Mouse (Mus musculus) midbrain, postnatal 0 days (tissue): ENCODE measurements around the gene Vti1a. TPM values are rescaled to one million over a fixed set of nuclear protein-coding genes. Genes with fewer than 3 reads are reported as not detected.

Source experiments
- ATAC-seq: fragments of 200-750 bp; cut with Nextera tagmentation; 2 replicates; pipeline ENCODE4 v1.8.0; 2017; ENCODE audit warnings: moderate number of reproducible peaks, mild to moderate bottlenecking, moderate TSS enrichment, moderate library complexity; ENCODE audit not compliant: low FRiP score
- DNase-seq: peaks from one replicate; pipeline ENCODE4 v3.0.0-alpha.2; 2015; ENCODE audit warnings: low spot score
- H3K27ac ChIP-seq: fragments of 300-500 bp; sonication (generic); 2 replicates; pipeline ENCODE4 v1.5.1; 2014; ENCODE audit warnings: low read depth, mild to moderate bottlenecking, low read length, mixed read lengths
- H3K27me3 ChIP-seq: fragments of 300-500 bp; sonication (generic); 2 replicates; pipeline ENCODE4 v1.6.1; 2014; ENCODE audit warnings: low read length, control low read depth, mixed read lengths; ENCODE audit not compliant: insufficient read depth
- H3K36me3 ChIP-seq: fragments of 300-500 bp; sonication (generic); 2 replicates; pipeline ENCODE4 v1.6.1; 2014; ENCODE audit warnings: low read length, control low read depth, mixed read lengths; ENCODE audit not compliant: insufficient read depth
- H3K4me1 ChIP-seq: fragments of 300-500 bp; sonication (generic); 2 replicates; pipeline ENCODE4 v1.6.1; 2014; ENCODE audit warnings: mild to moderate bottlenecking, control low read depth, antibody characterized with exemption, low read length, mixed read lengths; ENCODE audit not compliant: insufficient read depth
- H3K4me2 ChIP-seq: fragments of 300-500 bp; sonication (generic); 2 replicates; pipeline ENCODE4 v1.6.1; 2014; ENCODE audit warnings: low read depth, mild to moderate bottlenecking, low read length, mixed read lengths; ENCODE audit not compliant: poor library complexity, severe bottlenecking
- H3K4me3 ChIP-seq: fragments of 300-500 bp; sonication (generic); 2 replicates; pipeline ENCODE4 v1.5.1; 2014; ENCODE audit warnings: low read depth, mild to moderate bottlenecking, low read length, moderate library complexity
- H3K9ac ChIP-seq: fragments of 300-500 bp; sonication (generic); replicated peaks from 2 replicates; pipeline ENCODE4 v1.6.1; 2014; ENCODE audit warnings: mild to moderate bottlenecking, low read length, moderate library complexity, mixed read lengths; ENCODE audit not compliant: poor library complexity, severe bottlenecking
- H3K9me3 ChIP-seq: fragments of 300-500 bp; sonication (generic); 2 replicates; pipeline ENCODE4 v1.6.1; 2016; ENCODE audit warnings: low read length, control low read depth
- CTCF ChIP-seq: IDR thresholded peaks from 2 replicates; pipeline ENCODE4 v1.5.1; 2016; ENCODE audit warnings: antibody characterized with exemption, mild to moderate bottlenecking
- WGBS: fragments of 180-500 bp; shearing (Covaris S2); extraction: QIAGEN DNeasy Blood & Tissue Kit; methylation state at CpG from one replicate; pipeline ENCODE4 v1.1.7; 2014; 5-methylcytosine and 5-hydroxymethylcytosine counted together
- polyA plus RNA-seq: library from polyadenylated mRNA; unstranded; fragments of >200 nt; fragmentation: Nextera tagmentation; extraction: Ambion mirVana; gene quantifications from 2 replicates; pipeline ENCODE4 v1.2.1, GENCODE M21; 2015
- total RNA-seq: library from RNA; depleted of rRNA; stranded (reverse); fragments of >200 nt; gene quantifications from 2 replicates; pipeline ENCODE4 v1.2.3, GENCODE M21; 2014

Gene Vti1a
- total and polyA plus RNA-seq, 2 experiments from 2014 or later: 34.2 to 43.2 TPM

DNA sequence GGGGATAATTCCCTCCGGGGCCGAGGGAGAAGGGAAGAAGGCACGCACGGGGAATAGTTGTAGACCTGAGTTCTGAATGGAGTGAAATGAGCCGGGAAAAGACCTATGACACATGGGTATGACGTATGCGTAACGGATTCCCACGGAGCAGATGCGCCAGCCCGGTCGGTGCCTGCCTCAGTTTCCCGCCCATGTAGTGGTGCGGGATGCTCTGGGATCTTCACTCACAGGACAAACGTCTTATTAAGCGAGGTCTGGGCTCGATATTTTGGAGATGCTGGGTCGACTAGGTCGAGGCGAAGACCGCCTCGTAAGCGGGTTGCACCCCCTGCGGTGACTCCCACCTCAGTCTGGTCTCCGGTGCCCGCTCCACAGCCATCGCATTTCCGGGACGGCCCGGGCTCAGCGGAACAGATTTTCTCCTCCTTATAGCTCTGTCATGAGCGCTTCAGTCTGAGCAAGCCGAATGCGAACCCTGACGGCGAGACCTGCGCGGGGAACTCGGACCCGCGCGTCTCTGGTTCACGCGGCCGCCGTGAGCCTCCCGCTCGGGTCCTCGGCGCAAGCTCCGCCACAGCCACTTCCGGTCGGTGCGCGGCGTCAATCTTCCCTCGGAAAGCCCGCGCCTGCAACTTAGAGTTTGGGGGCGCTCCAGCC, 515 bp upstream of the Vti1a start, which contains the start of gene Zdhhc6:
Zdhhc6 (minus strand) TSS at position 581 of the 657 bp plus-strand sequence.
- no peaks in the 10 kb centered on the region for H3K27me3 ChIP-seq
- ATAC-seq (peak; percentile 82), DNase-seq (no peak)
- WGBS: under 1% methylated on average over 60 of the region's 60 CpGs
- peak within 1 kb of the TSS; percentile 94 for H3K4me3 ChIP-seq
- no peak for TF ChIP-seq CTCF
- H3K9me3 ChIP-seq: no peaks in the 10 kb centered on the region
- peak within 1 kb of the TSS; percentile 79 for H3K27ac ChIP-seq
- peaks cover 4% of the 10 kb centered on the region for H3K36me3 ChIP-seq
- peaks cover 9% of the 10 kb centered on the region; the same call in 1 of the 2 replicates for H3K4me1 ChIP-seq
- peak within 1 kb of the TSS; percentile 84 for H3K4me2 ChIP-seq
- H3K9ac ChIP-seq: peak within 1 kb of the TSS; percentile 79

DNA sequence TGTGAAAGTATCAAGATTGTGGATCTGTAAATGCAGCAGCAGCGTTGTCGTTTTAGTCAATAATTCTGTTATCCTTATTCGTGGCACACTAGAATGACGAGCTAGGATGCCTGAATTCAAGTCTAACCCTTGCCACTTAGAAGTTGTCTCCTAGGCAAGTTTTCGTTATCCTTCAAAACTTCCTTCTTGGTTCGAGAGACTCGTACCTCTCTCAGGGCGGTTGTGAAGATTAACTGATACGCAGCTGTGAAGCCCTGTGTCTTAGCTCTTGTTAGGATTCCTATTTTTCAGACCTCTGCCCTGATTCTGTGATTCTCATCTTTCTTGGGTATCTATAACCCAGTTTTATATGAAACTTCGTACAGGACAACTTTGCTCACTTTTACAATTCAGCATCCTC, 806 bp downstream of the Vti1a start:
- 57% methylated on average over 10 of the region's 10 CpGs for WGBS

GRCm38 (mm10) chr19:55319036-55319435, 2.9 kb downstream of the Vti1a start:
- Histone ChIP-seq H3K27me3 (no peaks in the 10 kb centered on the region), H3K36me3 (peaks cover 7% of the 10 kb centered on the region; the same call in 1 of the 2 replicates), H3K9me3 (no peaks in the 10 kb centered on the region), H3K27ac (no peak overlapping the region), H3K4me1 (peaks cover 9% of the 10 kb centered on the region; the same call in 1 of the 2 replicates), H3K9ac (no peak overlapping the region), H3K4me3 (no peak overlapping the region), H3K4me2 (no peak overlapping the region)
- DNase-seq (no peak), ATAC-seq (no peak)
- no peak for TF ChIP-seq CTCF
- 78% methylated on average over 3 of the region's 3 CpGs for WGBS

More for the DNA sequence above, 806 bp downstream of the Vti1a start:
- no peaks in the 10 kb centered on the region for H3K27me3 ChIP-seq
- ATAC-seq (no peak), DNase-seq (no peak)
- peak overlapping the region; percentile 84 for H3K4me2 ChIP-seq
- H3K27ac ChIP-seq: no peak overlapping the region
- H3K4me1 ChIP-seq: peaks cover 9% of the 10 kb centered on the region; the same call in 1 of the 2 replicates
- H3K9me3 ChIP-seq: no peaks in the 10 kb centered on the region
- H3K36me3 ChIP-seq: peaks cover 3% of the 10 kb centered on the region; the same call in 1 of the 2 replicates
- peak overlapping the region; percentile 79; the same call in 1 of the 2 replicates for H3K9ac ChIP-seq
- peak overlapping the region; percentile 94 for H3K4me3 ChIP-seq
- no peak for TF ChIP-seq CTCF

DNA sequence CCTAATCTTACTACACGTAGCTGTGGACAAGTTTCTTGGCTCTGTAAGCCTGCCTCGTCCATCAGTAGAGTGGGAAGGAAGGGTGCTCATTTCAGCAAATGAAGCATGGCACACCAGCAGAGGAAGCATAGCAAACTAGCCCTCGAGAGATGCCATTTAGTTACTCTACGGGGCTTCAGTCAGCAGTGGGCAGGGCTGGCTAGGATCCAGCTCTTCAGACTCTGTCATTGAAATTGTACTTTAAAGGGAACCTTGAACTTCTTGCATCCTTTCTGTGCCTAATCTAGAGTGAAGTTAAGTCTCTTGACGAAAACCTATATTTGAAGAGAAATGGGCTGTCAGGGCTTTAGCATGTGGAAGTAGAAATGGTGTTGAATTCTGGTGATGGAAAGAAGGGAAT, 3.4 kb downstream of the Vti1a start:
- Histone ChIP-seq H3K4me1 (peaks cover 9% of the 10 kb centered on the region; the same call in 1 of the 2 replicates), H3K4me2 (no peak overlapping the region), H3K27me3 (no peaks in the 10 kb centered on the region), H3K36me3 (peaks cover 11% of the 10 kb centered on the region; the same call in 1 of the 2 replicates), H3K4me3 (no peak overlapping the region), H3K27ac (no peak overlapping the region), H3K9me3 (no peaks in the 10 kb centered on the region), H3K9ac (no peak overlapping the region)
- 73% methylated on average over 5 of the region's 5 CpGs for WGBS
- no peak for ATAC-seq
- DNase-seq: no peak
- TF ChIP-seq CTCF: no peak

GRCm38 (mm10) chr19:55322604-55323003, 6.5 kb downstream of the Vti1a start:
- ATAC-seq (no peak), DNase-seq (no peak)
- no peak overlapping the region for H3K9ac ChIP-seq
- no peaks in the 10 kb centered on the region for H3K4me1 ChIP-seq
- no peak overlapping the region for H3K4me3 ChIP-seq
- peaks cover 15% of the 10 kb centered on the region; the same call in 1 of the 2 replicates for H3K36me3 ChIP-seq
- no peak overlapping the region for H3K4me2 ChIP-seq
- H3K9me3 ChIP-seq: no peaks in the 10 kb centered on the region
- WGBS: 95% methylated on average over 8 of the region's 8 CpGs
- TF ChIP-seq CTCF: no peak
- no peaks in the 10 kb centered on the region for H3K27me3 ChIP-seq
- no peak overlapping the region for H3K27ac ChIP-seq

DNA sequence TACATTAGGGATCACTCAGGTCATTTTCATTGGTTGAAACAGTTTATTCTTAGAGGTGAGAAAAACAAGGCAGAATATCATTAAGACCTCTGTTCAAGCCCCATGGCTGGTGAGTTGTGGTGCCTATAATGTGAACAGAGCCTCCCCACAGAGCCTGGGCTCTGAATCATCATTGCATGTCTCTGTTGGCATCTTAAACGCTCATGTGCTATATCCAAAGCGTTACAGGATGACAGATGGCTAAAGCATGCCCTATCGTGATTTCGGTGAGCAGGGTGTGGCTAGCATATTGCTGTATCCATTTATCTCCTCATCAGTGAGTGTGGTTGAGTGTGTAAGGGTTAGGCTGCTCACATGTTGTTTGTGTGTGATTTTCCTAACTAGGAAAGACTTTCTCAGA, 11.4 kb downstream of the Vti1a start:
- no peak for DNase-seq
- no peaks in the 10 kb centered on the region for H3K4me1 ChIP-seq
- no peak overlapping the region for H3K4me3 ChIP-seq
- no peak for ATAC-seq
- H3K36me3 ChIP-seq: peaks cover 41% of the 10 kb centered on the region
- H3K4me2 ChIP-seq: no peak overlapping the region
- WGBS: 93% methylated on average over 4 of the region's 4 CpGs
- H3K27me3 ChIP-seq: no peaks in the 10 kb centered on the region
- H3K9ac ChIP-seq: no peak overlapping the region
- TF ChIP-seq CTCF: no peak
- H3K27ac ChIP-seq: no peak overlapping the region
- H3K9me3 ChIP-seq: no peaks in the 10 kb centered on the region
